In the genomic region with DNA sequence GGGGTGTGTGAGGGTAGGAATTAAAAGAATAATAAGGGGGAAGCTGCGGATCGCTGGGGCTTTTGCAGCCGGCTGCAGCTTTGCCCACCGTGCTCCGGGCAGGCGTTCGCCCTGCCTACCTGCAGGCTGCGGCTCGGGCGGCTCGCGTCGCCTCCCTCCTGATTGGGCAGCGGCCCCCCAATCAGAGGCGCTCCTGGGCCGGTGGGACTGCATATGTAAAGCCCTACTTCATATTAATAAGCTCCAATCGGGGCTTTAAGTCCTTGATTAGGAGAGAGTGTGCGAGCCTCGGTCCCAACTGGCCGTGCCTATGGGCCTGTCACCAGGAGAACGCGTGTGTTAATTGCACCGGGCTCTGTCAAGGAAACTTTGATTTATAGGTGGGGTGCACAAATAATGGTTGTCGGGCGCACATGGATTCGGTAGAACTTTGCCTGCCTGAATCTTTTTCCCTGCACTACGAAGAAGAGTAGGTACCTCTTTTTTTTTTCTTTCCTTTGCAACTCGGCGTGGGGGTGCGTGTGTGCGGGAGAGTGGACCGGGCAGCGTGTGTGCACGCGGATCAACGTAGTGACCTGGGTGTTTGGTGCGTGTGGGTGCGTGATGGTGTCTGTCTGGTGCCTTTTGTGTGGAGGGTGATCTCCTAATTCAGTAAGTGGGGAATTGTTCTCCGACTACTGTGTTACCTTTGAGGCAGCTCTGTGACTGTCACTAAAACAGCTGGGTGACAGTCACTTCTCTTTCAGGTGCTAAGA, we compare ENCODE assay signal across 8 mouse cellular contexts.
DNase-seq lines count a peak whose midpoint lies in the region; ATAC-seq lines count a peak whose summit lies in the region.

No protein-coding gene starts in this region.

- intact Hi-C loops in left cerebral cortex, postnatal 36 days (cut with DNase I) = no loop called here

- DNase-seq in adrenal gland, postnatal 25 days = peak; percentile 81
- peak; percentile 88 for DNase-seq in embryonic facial prominence, embryonic 10.5 days (ENCODE audit: low spot score)
- peak; percentile 98 for DNase-seq in heart, adult 11 months
- peak; percentile 42 to 58 for DNase-seq in left cerebral cortex, postnatal 36 days (ENCODE audit: low spot score in 2 of 2)
- DNase-seq in right cerebral cortex, postnatal 14 days = peak; percentile 43
- DNase-seq in B cell, adult 2 months = no peak

- no peaks in the 10 kb centered on the region for H3K36me3 ChIP-seq in embryonic facial prominence, embryonic 10.5 days (replicated peaks)
- H3K36me3 ChIP-seq in intestine, embryonic 16.5 days (ENCODE audit: control insufficient read depth, insufficient read depth, low read length) = no peaks in the 10 kb centered on the region

- under 1% methylated on average over 39 of the region's 39 CpGs for WGBS in embryonic facial prominence, embryonic 10.5 days
- WGBS in intestine, embryonic 16.5 days = 2% methylated on average over 39 of the region's 39 CpGs

- H3K4me1 ChIP-seq in embryonic facial prominence, embryonic 10.5 days = peaks cover 10% of the 10 kb centered on the region; the same call in 1 of the 2 replicates
- H3K4me1 ChIP-seq in intestine, embryonic 16.5 days (ENCODE audit: control insufficient read depth, insufficient read depth, low read length) = 0 out of 2 replicates have a peak, but pooled peaks cover 3% of the 10 kb centered on the region

- peak overlapping the region; percentile 69 for H3K4me2 ChIP-seq in intestine, embryonic 16.5 days (ENCODE audit: low read depth, low read length)

- peaks cover 30% of the 10 kb centered on the region for H3K27me3 ChIP-seq in embryonic facial prominence, embryonic 10.5 days (replicated peaks; ENCODE audit: low read depth, poor library complexity, severe bottlenecking)
- H3K27me3 ChIP-seq in intestine, embryonic 16.5 days (replicated peaks; ENCODE audit: control insufficient read depth, insufficient read depth, low read length) = no peaks in the 10 kb centered on the region

- peak overlapping the region; percentile 61 for H3K4me3 ChIP-seq in embryonic facial prominence, embryonic 10.5 days
- H3K4me3 ChIP-seq in intestine, embryonic 16.5 days (ENCODE audit: low read length) = peak overlapping the region; percentile 44

- no peak overlapping the region for H3K27ac ChIP-seq in embryonic facial prominence, embryonic 10.5 days (replicated peaks)
- no peak overlapping the region for H3K27ac ChIP-seq in intestine, embryonic 16.5 days (ENCODE audit: low read length)

- H3K9me3 ChIP-seq in embryonic facial prominence, embryonic 10.5 days = no peaks in the 10 kb centered on the region
- H3K9me3 ChIP-seq in intestine, embryonic 16.5 days (ENCODE audit: control insufficient read depth, low read length) = no peaks in the 10 kb centered on the region

- peak; percentile 94 for ATAC-seq in intestine, embryonic 16.5 days
- peak; percentile 93 for ATAC-seq in megakaryocyte progenitor cell, adult 5-6 weeks (replicated peaks; ENCODE audit: poor library complexity)

- peak overlapping the region; percentile 52 for H3K9ac ChIP-seq in intestine, embryonic 16.5 days (ENCODE audit: low read depth, low read length)

Comparison
In these comparisons a context has a peak if more than half of its experiments do, and no peak if none do; other contexts are left out.
1. DNase-seq: peak in adrenal gland, postnatal 25 days (single experiment), embryonic facial prominence, embryonic 10.5 days (single experiment), heart, adult 11 months (single experiment), left cerebral cortex, postnatal 36 days (2 of 2) and right cerebral cortex, postnatal 14 days (single experiment); none in B cell, adult 2 months (0 of 2).